Mouse (Mus musculus): ENCODE data around the gene Ugt2a2. TPM values are rescaled to one million over a fixed set of nuclear protein-coding genes. Genes with fewer than 3 reads are reported as not detected.

The Ugt2a2 gene
- polyA plus RNA-seq (2012; rRNA removed; ENCODE audit: low replicate concordance): not detected in 2 replicates

GRCm38 (mm10) chr5:87482160-87482559, at the start of gene Ugt2a2:
Ugt2a2 (minus strand) TSS chr5:87482260.

GRCm38 (mm10) chr5:87490771-87491170, 8.7 kb upstream of the Ugt2a2 start, which contains the start of gene Ugt2a1:
Ugt2a1 (minus strand) TSS chr5:87490871.

GRCm38 (mm10) chr5:87486706-87487105, 4.6 kb upstream of the Ugt2a2 start, which contains the start of gene Gm43638:
Gm43638 (minus strand) TSS chr5:87486806.

GRCm38 (mm10) chr5:87424041-87424440, 58.0 kb downstream of the Ugt2a2 start, which contains the start of gene Ugt2b38:
Ugt2b38 (minus strand) TSS chr5:87424203.

Other genes starting within 250 kb of the Ugt2a2 start
- not detected in 2 replicates for gene Ugt2b37, start 227.5 kb downstream of the Ugt2a2 start, polyA plus RNA-seq (2012; rRNA removed; ENCODE audit: low replicate concordance)
- 0.09 TPM in 1 of 2 replicates, not detected in the other for gene Ugt2a3, start 145.1 kb downstream of the Ugt2a2 start, polyA plus RNA-seq (2012; rRNA removed; ENCODE audit: low replicate concordance)
- not detected in 2 replicates for gene Ugt2b38, start 58.1 kb downstream of the Ugt2a2 start, polyA plus RNA-seq (2012; rRNA removed; ENCODE audit: low replicate concordance)
- gene Gm43638, start 4.5 kb upstream of the Ugt2a2 start, polyA plus RNA-seq (2012; rRNA removed; ENCODE audit: low replicate concordance): not detected in 2 replicates
- not detected in 2 replicates for gene Ugt2a1, start 8.6 kb upstream of the Ugt2a2 start, polyA plus RNA-seq (2012; rRNA removed; ENCODE audit: low replicate concordance)
- gene Sult1b1, start 55.9 kb upstream of the Ugt2a2 start, polyA plus RNA-seq (2012; rRNA removed; ENCODE audit: low replicate concordance): 0.13 TPM in 1 of 2 replicates, not detected in the other
- 3.5 TPM in 1 of 2 replicates, not detected in the other for gene Sult1d1, start 86.8 kb upstream of the Ugt2a2 start, polyA plus RNA-seq (2012; rRNA removed; ENCODE audit: low replicate concordance)
- gene Sult1e1, start 109.3 kb upstream of the Ugt2a2 start, polyA plus RNA-seq (2012; rRNA removed; ENCODE audit: low replicate concordance): not detected in 2 replicates
- gene Csn1s1, start 183.9 kb upstream of the Ugt2a2 start, polyA plus RNA-seq (2012; rRNA removed; ENCODE audit: low replicate concordance): not detected in 2 replicates
- not detected in 2 replicates for gene Csn2, start 217.4 kb upstream of the Ugt2a2 start, polyA plus RNA-seq (2012; rRNA removed; ENCODE audit: low replicate concordance)

All from subcutaneous adipose tissue, adult 2 months (tissue).